Mouse (Mus musculus) ES-Bruce4 (cell line): ENCODE data around the gene Prkch.

Source experiments
- CTCF ChIP-seq: IDR thresholded peaks from one replicate; pipeline ENCODE4 v1.8.1; 2011; ENCODE audit warnings: low read depth, low read length
- EP300 ChIP-seq: IDR thresholded peaks from 2 replicates; pipeline ENCODE4 v1.6.1; 2011; ENCODE audit warnings: low read depth, low read length; ENCODE audit not compliant: insufficient read depth

GRCm38 (mm10) chr12:73670739-73671138, 86.1 kb downstream of the Prkch start:
- TF ChIP-seq CTCF (no peak), EP300 (no peak)
